Mouse (Mus musculus) thymus, postnatal 0 days (tissue): Measurements from ENCODE around the gene Mfsd6. TPM values are rescaled to one million over a fixed set of nuclear protein-coding genes. Genes with fewer than 3 reads are reported as not detected.
"Not testable (repeated sequence)": the region's sequence is repeated elsewhere in the genome, so short reads cannot be mapped to it uniquely, and the experiment has no call there.

Experiments
- DNase-seq: peaks from one replicate; pipeline ENCODE4 v3.0.0-alpha.2; 2015; ENCODE audit warnings: low spot score
- polyA plus RNA-seq: library from polyadenylated mRNA; unstranded; fragments of >200 nt; fragmentation: Nextera tagmentation; extraction: Ambion mirVana; gene quantifications from 2 replicates; pipeline ENCODE4 v1.2.1, GENCODE M21; 2015

Mfsd6 gene
- polyA plus RNA-seq, 1 experiment from 2014 or later, result 2.6 TPM

GRCm38 (mm10) chr1:52708745-52709144 lies 18.5 kb downstream of the Mfsd6 start:
- no peak for DNase-seq

- DNase-seq, result no peak
These were observed 20.2 kb downstream of the Mfsd6 start for GRCm38 (mm10) chr1:52707030-52707429.

- no peak for DNase-seq
These were observed 24.3 kb downstream of the Mfsd6 start for GRCm38 (mm10) chr1:52702738-52703491.

- no peak for DNase-seq
These were observed 25.3 kb downstream of the Mfsd6 start for GRCm38 (mm10) chr1:52701941-52702340.

GRCm38 (mm10) chr1:52694456-52694855 lies 32.8 kb downstream of the Mfsd6 start:
- not testable (repeated sequence) for DNase-seq

- DNase-seq, result no peak
These were observed 39.6 kb downstream of the Mfsd6 start for GRCm38 (mm10) chr1:52687636-52688035.

GRCm38 (mm10) chr1:52683550-52683949 lies 43.7 kb downstream of the Mfsd6 start:
- DNase-seq, result no peak

GRCm38 (mm10) chr1:52676621-52677020 lies 50.6 kb downstream of the Mfsd6 start:
- no peak for DNase-seq

- DNase-seq, result no peak
These were observed 51.4 kb downstream of the Mfsd6 start for GRCm38 (mm10) chr1:52675561-52676551.

GRCm38 (mm10) chr1:52669931-52670330 lies 57.3 kb downstream of the Mfsd6 start:
- DNase-seq, result no peak

- DNase-seq, result no peak
These were observed 58.4 kb downstream of the Mfsd6 start for GRCm38 (mm10) chr1:52668743-52669323.

GRCm38 (mm10) chr1:52663228-52663627 lies 64.0 kb downstream of the Mfsd6 start:
- DNase-seq, result no peak

- no peak for DNase-seq
These were observed 66.5 kb downstream of the Mfsd6 start for GRCm38 (mm10) chr1:52660765-52661164.

GRCm38 (mm10) chr1:52660278-52660677 lies 67.0 kb downstream of the Mfsd6 start:
- DNase-seq, result no peak

GRCm38 (mm10) chr1:52658160-52658559 lies 69.1 kb downstream of the Mfsd6 start:
- no peak for DNase-seq

- peak; percentile 44 for DNase-seq
These were observed 72.1 kb downstream of the Mfsd6 start for GRCm38 (mm10) chr1:52655153-52655552.

- DNase-seq, result peak; percentile 59
These were observed 73.9 kb downstream of the Mfsd6 start for GRCm38 (mm10) chr1:52653366-52653765.

GRCm38 (mm10) chr1:52652601-52653253 lies 74.5 kb downstream of the Mfsd6 start:
- no peak for DNase-seq

GRCm38 (mm10) chr1:52650066-52650465 lies 77.2 kb downstream of the Mfsd6 start:
- peak; percentile 61 for DNase-seq

- peak; percentile 83 for DNase-seq
These were observed 78.9 kb downstream of the Mfsd6 start for GRCm38 (mm10) chr1:52648153-52649027.
